Mouse (Mus musculus) central nervous system, embryonic 11.5 days (tissue): ENCODE results near the gene Hs3st4. TPM values are rescaled to one million over a fixed set of nuclear protein-coding genes. Genes with fewer than 3 reads are reported as not detected.

ENCODE experiments used
- polyA plus RNA-seq: library from polyadenylated mRNA; depleted of rRNA; stranded (reverse); fragments of >200 nt; gene quantifications from 2 replicates; pipeline ENCODE4 v1.2.3, GENCODE M21; 2012; rRNA removed

The Hs3st4 gene
- 0.82 and 0.84 TPM in 2 replicates for polyA plus RNA-seq

DNA sequence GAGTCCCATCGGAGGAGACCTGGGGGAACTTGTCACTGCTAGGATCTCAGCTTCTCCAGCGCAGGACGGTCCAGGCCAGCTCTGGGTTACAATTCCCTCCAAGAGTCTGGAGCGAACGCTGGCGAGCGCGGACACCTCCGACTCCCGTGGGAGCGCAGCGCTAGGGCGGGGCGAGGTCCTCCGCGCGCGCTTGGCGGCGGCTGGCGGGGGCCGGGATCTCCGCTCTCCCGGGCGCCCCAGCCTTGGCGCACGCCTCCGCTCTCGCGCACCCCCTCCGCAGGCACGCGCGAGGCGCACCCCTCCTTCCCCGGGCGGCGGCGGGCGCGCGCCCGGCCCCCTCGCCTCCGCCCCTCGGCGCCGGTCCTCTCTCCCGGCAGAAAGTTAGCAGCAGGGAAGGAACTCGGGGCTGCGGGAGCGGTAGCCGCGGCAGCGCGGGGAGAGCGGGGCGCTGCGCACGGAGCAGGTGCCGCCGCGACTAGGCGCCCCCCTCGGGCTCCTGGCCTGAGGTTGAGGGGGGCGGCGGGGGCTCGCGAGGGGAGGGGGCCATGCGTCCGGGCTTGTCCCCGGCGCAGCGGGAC lies at the start of gene Hs3st4:
Gene Hs3st4, plus strand, starts transcription at position 409 of the 578 bp plus-strand sequence.

